Mouse (Mus musculus) heart, adult 2 months (tissue): ENCODE measurements around the gene Dnah8. TPM values are rescaled to one million over a fixed set of nuclear protein-coding genes. Genes with fewer than 3 reads are reported as not detected.
"Not testable (repeated sequence)": the region's sequence is repeated elsewhere in the genome, so short reads cannot be mapped to it uniquely, and the experiment has no call there.

Experiments
- DNase-seq, 2 experiments: peaks; one replicate each; pipeline ENCODE4 v3.0.0; 2021
- H3K27ac ChIP-seq: fragments of 200-600 bp; 2 replicates; pipeline ENCODE4 v1.8.1; 2022
- H3K27me3 ChIP-seq: fragments of 200-500 bp; 2 replicates; pipeline ENCODE4 v1.6.1; 2012; ENCODE audit warnings: mild to moderate bottlenecking, low read length, inconsistent platforms, mixed read lengths; ENCODE audit not compliant: control insufficient read depth, insufficient read depth
- H3K36me3 ChIP-seq: fragments of 200-500 bp; 2 replicates; pipeline ENCODE4 v1.6.1; 2012; ENCODE audit warnings: low read length, inconsistent platforms; ENCODE audit not compliant: control insufficient read depth, insufficient read depth
- H3K4me1 ChIP-seq: fragments of 200-500 bp; 2 replicates; pipeline ENCODE4 v1.6.1; 2011; ENCODE audit warnings: low read length; ENCODE audit not compliant: control insufficient read depth, insufficient read depth
- H3K4me3 ChIP-seq: fragments of 200-600 bp; 2 replicates; pipeline ENCODE4 v1.8.1; 2022
- H3K79me2 ChIP-seq: fragments of 200-500 bp; replicated peaks from 2 replicates; pipeline ENCODE4 v1.6.1; 2012; ENCODE audit warnings: mild to moderate bottlenecking, inconsistent platforms, low read length, moderate library complexity, mixed read lengths; ENCODE audit not compliant: control insufficient read depth, insufficient read depth
- H3K9ac ChIP-seq: fragments of 200-500 bp; 2 replicates; pipeline ENCODE4 v1.6.1; 2012; ENCODE audit warnings: low read depth, mild to moderate bottlenecking, control low read depth, inconsistent platforms, low read length, mixed read lengths
- CTCF ChIP-seq: fragments of 200-600 bp; IDR thresholded peaks from 2 replicates; pipeline ENCODE4 v1.8.1; 2022; ENCODE audit warnings: antibody characterized with exemption, mild to moderate bottlenecking, moderate library complexity
- EP300 ChIP-seq: fragments of 200-500 bp; IDR thresholded peaks from 2 replicates; pipeline ENCODE4 v1.6.1; 2011; ENCODE audit warnings: low read depth, low read length, control low read depth; ENCODE audit not compliant: insufficient read depth
- POLR2A ChIP-seq: fragments of 200-500 bp; IDR thresholded peaks from 2 replicates; pipeline ENCODE4 v1.6.1; 2011; ENCODE audit warnings: mild to moderate bottlenecking, low read depth, low read length, control low read depth; ENCODE audit not compliant: insufficient read depth
- WGBS: fragments of 180-500 bp; shearing (Covaris S2); methylation state at CpG from one replicate; pipeline ENCODE4 v1.1.7; 2018; 5-methylcytosine and 5-hydroxymethylcytosine counted together
- intact Hi-C: fragments of 180-260 bp; cut with DNase I; formaldehyde crosslinking; loops from one replicate; pipeline ENCODE4 v1.15.1; 2025
- long read RNA-seq: library from polyadenylated mRNA; stranded (forward); transcript quantifications from one replicate; pipeline ENCODE4 v2.0.0, GENCODE M21; 2021
- polyA plus RNA-seq: library from polyadenylated mRNA; depleted of rRNA; stranded (reverse); fragments of >200 nt; gene quantifications from 2 replicates; pipeline ENCODE4 v1.2.3, GENCODE M21; 2012; rRNA removed
- total RNA-seq, 2 experiments: library from RNA; stranded (reverse); gene quantifications; 2 replicates each; pipeline ENCODE4 v1.2.3; 2021

Gene Dnah8
- total RNA-seq (1 to 10 TPM in 1 of 2 experiments, under 1 TPM in 1; 0.97 to 1.2 TPM), polyA plus RNA-seq (0.45 and 1.00 TPM in 2 replicates)
- long read RNA-seq, result 0 reads

DNA sequence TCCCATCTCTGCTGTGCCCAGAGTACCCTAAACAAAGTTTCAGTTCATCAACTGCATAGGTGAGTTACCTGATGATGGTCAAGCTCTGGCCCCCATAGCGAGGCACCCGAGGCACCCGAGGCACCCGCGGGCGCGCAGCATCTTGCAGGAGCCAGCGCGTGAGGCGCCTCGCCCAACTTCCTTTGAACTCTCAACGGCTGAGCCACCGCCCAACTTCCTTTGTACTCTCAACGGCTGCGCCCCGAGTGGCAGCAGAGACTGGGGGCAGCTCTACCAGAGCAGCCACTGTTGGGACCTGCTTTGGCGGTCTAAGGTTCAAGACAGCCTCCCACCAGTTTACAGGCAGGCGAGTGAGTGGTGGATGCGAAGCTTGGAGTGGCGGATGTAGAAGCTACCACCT lies at the start of gene Dnah8:
Gene Dnah8, plus strand, starts transcription at position 223 of the 400 bp plus-strand sequence.
- DNase-seq, H3K4me1 ChIP-seq, H3K79me2 ChIP-seq, H3K27me3 ChIP-seq, H3K27ac ChIP-seq, H3K36me3 ChIP-seq, intact Hi-C loops, H3K4me3 ChIP-seq, H3K9ac ChIP-seq: not testable (repeated sequence)
- no CpG with 5 or more reads among the region's 20 CpGs for WGBS

DNA sequence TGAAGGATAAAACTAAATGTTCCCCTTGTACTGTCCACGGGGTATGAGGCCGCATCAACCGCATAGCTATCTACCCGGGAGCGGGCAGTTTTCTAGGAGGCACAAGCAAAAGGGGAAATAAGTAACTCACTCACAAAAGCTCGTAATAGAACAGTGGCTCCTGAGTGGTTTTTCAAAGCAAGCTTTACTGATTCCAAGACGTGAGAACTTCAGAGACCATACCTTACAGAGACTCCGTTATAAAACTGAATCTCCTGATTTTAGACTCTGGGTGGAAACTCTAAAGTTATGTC lies 49.4 kb upstream of the Dnah8 start:
- Histone ChIP-seq H3K4me3 (no peak overlapping the region; the same call in 1 of the 2 replicates), H3K4me1 (peaks cover 10% of the 10 kb centered on the region), H3K27ac (peak overlapping the region; percentile 97; the same call in 1 of the 2 replicates), H3K79me2 (0 out of 2 replicates have a peak, but pooled peaks cover 5% of the 10 kb centered on the region), H3K27me3 (no peaks in the 10 kb centered on the region), H3K36me3 (no peaks in the 10 kb centered on the region), H3K9ac (no peak overlapping the region)
- TF ChIP-seq EP300, result no peak
- no peak for TF ChIP-seq CTCF
- no peak for TF ChIP-seq POLR2A
- WGBS, result 45% methylated on average over 8 of the region's 8 CpGs
- no peak for DNase-seq
- intact Hi-C loops, result no loop called here

GRCm38 (mm10) chr17:30575121-30575904 lies 48.8 kb upstream of the Dnah8 start:
- H3K4me3 ChIP-seq, result peak overlapping the region; percentile 89
- intact Hi-C loops, result no loop called here
- peak overlapping the region; percentile 85 for H3K9ac ChIP-seq
- TF ChIP-seq CTCF (no peak), EP300 (no peak), POLR2A (no peak)
- DNase-seq, result no peak
- H3K4me1 ChIP-seq, result peaks cover 9% of the 10 kb centered on the region
- no peaks in the 10 kb centered on the region for H3K36me3 ChIP-seq
- 0 out of 2 replicates have a peak, but pooled peaks cover 5% of the 10 kb centered on the region for H3K79me2 ChIP-seq
- WGBS, result 1% methylated on average over 35 of the region's 35 CpGs
- H3K27me3 ChIP-seq, result no peaks in the 10 kb centered on the region
- H3K27ac ChIP-seq, result peak overlapping the region; percentile 97

GRCm38 (mm10) chr17:30575941-30576773 lies 48.0 kb upstream of the Dnah8 start, which contains the start of gene Btbd9:
Gene Btbd9, minus strand, starts transcription at chr17:30576488.
- H3K9ac ChIP-seq, result peak within 1 kb of the TSS; percentile 85
- 0 out of 2 replicates have a peak, but pooled peaks cover 2% of the 10 kb centered on the region for H3K79me2 ChIP-seq
- no peaks in the 10 kb centered on the region for H3K36me3 ChIP-seq
- peaks cover 9% of the 10 kb centered on the region for H3K4me1 ChIP-seq
- DNase-seq, result peak; percentile 97 to 99
- peak within 1 kb of the TSS; percentile 97 for H3K27ac ChIP-seq
- H3K27me3 ChIP-seq, result no peaks in the 10 kb centered on the region
- peak within 1 kb of the TSS; percentile 89 for H3K4me3 ChIP-seq
- intact Hi-C loops, result loop anchor here (2.0 kb wide), 1 partner anchor 37 kb away; no protein-coding TSS in a partner anchor
- under 1% methylated on average over 84 of the region's 94 CpGs for WGBS
- TF ChIP-seq POLR2A (peak; percentile 95), EP300 (peak; percentile 44; the same call in 1 of the 2 replicates), CTCF (no peak)

GRCm38 (mm10) chr17:30576946-30577345 lies 47.2 kb upstream of the Dnah8 start:
- intact Hi-C loops, result loop anchor here (2.0 kb wide), 1 partner anchor 36 kb away; no protein-coding TSS in a partner anchor
- no peaks in the 10 kb centered on the region for H3K27me3 ChIP-seq
- H3K9ac ChIP-seq, result peak overlapping the region; percentile 85
- TF ChIP-seq POLR2A, result no peak
- TF ChIP-seq CTCF, result no peak
- TF ChIP-seq EP300, result no peak
- 45% methylated on average over 12 of the region's 12 CpGs for WGBS
- peaks cover 9% of the 10 kb centered on the region for H3K4me1 ChIP-seq
- no peaks in the 10 kb centered on the region for H3K36me3 ChIP-seq
- 0 out of 2 replicates have a peak, but pooled peaks cover under 1% of the 10 kb centered on the region for H3K79me2 ChIP-seq
- H3K27ac ChIP-seq, result peak overlapping the region; percentile 97; the same call in 1 of the 2 replicates
- DNase-seq, result no peak
- peak overlapping the region; percentile 89 for H3K4me3 ChIP-seq
